Mouse (Mus musculus) heart, embryonic 15.5 days (tissue): Measurements from ENCODE around the gene Tenm2. TPM values are rescaled to one million over a fixed set of nuclear protein-coding genes. Genes with fewer than 3 reads are reported as not detected.

ENCODE experiments used
- ATAC-seq: fragments of 200-750 bp; cut with Nextera tagmentation; replicated peaks from 2 replicates; pipeline ENCODE4 v1.8.0; 2017; ENCODE audit warnings: low read depth, moderate TSS enrichment; ENCODE audit not compliant: insufficient number of reproducible peaks, insufficient read depth, low FRiP score
- H3K27ac ChIP-seq: fragments of 300-500 bp; sonication (generic); 2 replicates; pipeline ENCODE4 v1.5.1; 2015; ENCODE audit warnings: mild to moderate bottlenecking, inconsistent platforms
- H3K27me3 ChIP-seq: fragments of 300-500 bp; sonication (generic); 2 replicates; pipeline ENCODE4 v1.6.1; 2015; ENCODE audit warnings: inconsistent platforms
- H3K36me3 ChIP-seq: fragments of 300-500 bp; sonication (generic); 2 replicates; pipeline ENCODE4 v1.6.1; 2015; ENCODE audit warnings: mild to moderate bottlenecking, inconsistent platforms
- H3K4me1 ChIP-seq: fragments of 300-500 bp; sonication (generic); replicated peaks from 2 replicates; pipeline ENCODE4 v1.6.1; 2015; ENCODE audit warnings: inconsistent platforms
- H3K4me2 ChIP-seq: fragments of 300-500 bp; sonication (generic); 2 replicates; pipeline ENCODE4 v1.6.1; 2015; ENCODE audit warnings: inconsistent platforms, mild to moderate bottlenecking, moderate library complexity
- H3K4me3 ChIP-seq: fragments of 300-500 bp; sonication (generic); 2 replicates; pipeline ENCODE4 v1.5.1; 2015; ENCODE audit warnings: mild to moderate bottlenecking, inconsistent platforms
- H3K9ac ChIP-seq: fragments of 300-500 bp; sonication (generic); 2 replicates; pipeline ENCODE4 v1.6.1; 2015; ENCODE audit warnings: mild to moderate bottlenecking, inconsistent platforms
- H3K9me3 ChIP-seq: fragments of 300-500 bp; sonication (generic); replicated peaks from 2 replicates; pipeline ENCODE4 v1.6.1; 2016; ENCODE audit warnings: inconsistent platforms
- WGBS: fragments of 180-500 bp; shearing (Covaris S2); methylation state at CpG from one replicate; pipeline ENCODE4 v1.1.7; 2015; ENCODE audit warnings: mixed read lengths; 5-methylcytosine and 5-hydroxymethylcytosine counted together
- polyA plus RNA-seq: library from polyadenylated mRNA; unstranded; fragments of >200 nt; fragmentation: Nextera tagmentation; extraction: Ambion mirVana; gene quantifications from 2 replicates; pipeline ENCODE4 v1.2.1, GENCODE M21; 2015

Tenm2 gene
- polyA plus RNA-seq, 1 experiment from 2014 or later = 0.49 TPM

- Histone ChIP-seq H3K4me3 (no peak overlapping the region), H3K9ac (no peak overlapping the region), H3K27me3 (0 out of 2 replicates have a peak, but pooled peaks cover 6% of the 10 kb centered on the region), H3K4me2 (no peak overlapping the region), H3K27ac (no peak overlapping the region), H3K36me3 (no peaks in the 10 kb centered on the region), H3K4me1 (peaks cover 17% of the 10 kb centered on the region), H3K9me3 (no peaks in the 10 kb centered on the region)
- ATAC-seq = no peak
- WGBS = 81% methylated on average over 13 of the region's 13 CpGs
These were observed 1194.4 kb downstream of the Tenm2 start for GRCm38 (mm10) chr11:36041411-36041810.

- Histone ChIP-seq H3K27me3 (0 out of 2 replicates have a peak, but pooled peaks cover 6% of the 10 kb centered on the region), H3K27ac (no peak overlapping the region), H3K9ac (no peak overlapping the region), H3K4me2 (no peak overlapping the region), H3K9me3 (no peaks in the 10 kb centered on the region), H3K4me3 (no peak overlapping the region), H3K4me1 (peaks cover 23% of the 10 kb centered on the region), H3K36me3 (no peaks in the 10 kb centered on the region)
- ATAC-seq = no peak
- 61% methylated on average over 10 of the region's 10 CpGs for WGBS
These were observed 1195.1 kb downstream of the Tenm2 start for GRCm38 (mm10) chr11:36040508-36041233.

- no peaks in the 10 kb centered on the region for H3K36me3 ChIP-seq
- no peak for ATAC-seq
- no peak overlapping the region for H3K9ac ChIP-seq
- 0 out of 2 replicates have a peak, but pooled peaks cover 6% of the 10 kb centered on the region for H3K27me3 ChIP-seq
- no peak overlapping the region for H3K4me3 ChIP-seq
- H3K27ac ChIP-seq = no peak overlapping the region
- H3K9me3 ChIP-seq = no peaks in the 10 kb centered on the region
- peaks cover 22% of the 10 kb centered on the region for H3K4me1 ChIP-seq
- 87% methylated on average over 10 of the region's 10 CpGs for WGBS
- H3K4me2 ChIP-seq = no peak overlapping the region
These were observed 1195.9 kb downstream of the Tenm2 start for GRCm38 (mm10) chr11:36039825-36040224.

- Histone ChIP-seq H3K9me3 (no peaks in the 10 kb centered on the region), H3K4me1 (peaks cover 22% of the 10 kb centered on the region), H3K9ac (0 out of 2 replicates have a peak overlapping the region, but pooled peaks have one; percentile 21), H3K27me3 (0 out of 2 replicates have a peak, but pooled peaks cover 6% of the 10 kb centered on the region), H3K36me3 (no peaks in the 10 kb centered on the region), H3K4me2 (no peak overlapping the region), H3K4me3 (no peak overlapping the region), H3K27ac (no peak overlapping the region)
- no peak for ATAC-seq
- 35% methylated on average over 3 of the region's 3 CpGs for WGBS
These were observed 1197.4 kb downstream of the Tenm2 start for GRCm38 (mm10) chr11:36038386-36038785.

- Histone ChIP-seq H3K36me3 (no peaks in the 10 kb centered on the region), H3K4me1 (peaks cover 22% of the 10 kb centered on the region), H3K27ac (no peak overlapping the region), H3K27me3 (0 out of 2 replicates have a peak, but pooled peaks cover 6% of the 10 kb centered on the region), H3K4me3 (no peak overlapping the region), H3K4me2 (no peak overlapping the region), H3K9me3 (no peaks in the 10 kb centered on the region), H3K9ac (no peak overlapping the region)
- WGBS = 70% methylated on average over 4 of the region's 4 CpGs
- no peak for ATAC-seq
These were observed 1198.5 kb downstream of the Tenm2 start for GRCm38 (mm10) chr11:36037311-36037710.

- WGBS = 14% methylated on average over 7 of the region's 7 CpGs
- H3K36me3 ChIP-seq = no peaks in the 10 kb centered on the region
- H3K9me3 ChIP-seq = no peaks in the 10 kb centered on the region
- no peak overlapping the region for H3K9ac ChIP-seq
- H3K4me3 ChIP-seq = no peak overlapping the region
- 0 out of 2 replicates have a peak, but pooled peaks cover 6% of the 10 kb centered on the region for H3K27me3 ChIP-seq
- peaks cover 22% of the 10 kb centered on the region for H3K4me1 ChIP-seq
- H3K4me2 ChIP-seq = no peak overlapping the region
- H3K27ac ChIP-seq = peak overlapping the region; percentile 81
- ATAC-seq = peak; percentile 88
These were observed 1199.6 kb downstream of the Tenm2 start for GRCm38 (mm10) chr11:36036061-36036695.

- Histone ChIP-seq H3K27me3 (no peaks in the 10 kb centered on the region), H3K9me3 (no peaks in the 10 kb centered on the region), H3K36me3 (no peaks in the 10 kb centered on the region), H3K9ac (no peak overlapping the region), H3K27ac (no peak overlapping the region), H3K4me2 (no peak overlapping the region), H3K4me3 (no peak overlapping the region), H3K4me1 (peaks cover 10% of the 10 kb centered on the region)
- 51% methylated on average over 9 of the region's 9 CpGs for WGBS
- no peak for ATAC-seq
These were observed 1204.0 kb downstream of the Tenm2 start for GRCm38 (mm10) chr11:36031751-36032150.

- Histone ChIP-seq H3K27ac (no peak overlapping the region), H3K4me1 (no peaks in the 10 kb centered on the region), H3K4me3 (no peak overlapping the region), H3K9ac (no peak overlapping the region), H3K36me3 (no peaks in the 10 kb centered on the region), H3K9me3 (no peaks in the 10 kb centered on the region), H3K27me3 (no peaks in the 10 kb centered on the region), H3K4me2 (no peak overlapping the region)
- ATAC-seq = no peak
- 53% methylated on average over 3 of the region's 3 CpGs for WGBS
These were observed 1215.8 kb downstream of the Tenm2 start for GRCm38 (mm10) chr11:36020009-36020408.

- H3K36me3 ChIP-seq = no peaks in the 10 kb centered on the region
- H3K27ac ChIP-seq = no peak overlapping the region
- no peaks in the 10 kb centered on the region for H3K27me3 ChIP-seq
- no peak overlapping the region for H3K4me3 ChIP-seq
- no peaks in the 10 kb centered on the region for H3K9me3 ChIP-seq
- H3K4me1 ChIP-seq = no peaks in the 10 kb centered on the region
- 66% methylated on average over 4 of the region's 4 CpGs for whole genome bisulfite sequencing
- no peak for ATAC-seq
- no peak overlapping the region for H3K4me2 ChIP-seq
- no peak overlapping the region for H3K9ac ChIP-seq
These were observed 1222.6 kb downstream of the Tenm2 start for GRCm38 (mm10) chr11:36013179-36013578.

- Histone ChIP-seq H3K9ac (no peak overlapping the region), H3K4me3 (no peak overlapping the region), H3K4me1 (no peaks in the 10 kb centered on the region), H3K27me3 (no peaks in the 10 kb centered on the region), H3K9me3 (no peaks in the 10 kb centered on the region), H3K4me2 (no peak overlapping the region), H3K27ac (no peak overlapping the region), H3K36me3 (no peaks in the 10 kb centered on the region)
- WGBS = 73% methylated on average over 11 of the region's 11 CpGs
- no peak for ATAC-seq
These were observed 1226.2 kb downstream of the Tenm2 start for GRCm38 (mm10) chr11:36009281-36010208.

GRCm38 (mm10) chr11:36002900-36003299, 1232.9 kb downstream of the Tenm2 start:
- Histone ChIP-seq H3K36me3 (no peaks in the 10 kb centered on the region), H3K4me2 (no peak overlapping the region), H3K27me3 (peaks cover 27% of the 10 kb centered on the region; the same call in 1 of the 2 replicates), H3K27ac (no peak overlapping the region), H3K9ac (no peak overlapping the region), H3K9me3 (no peaks in the 10 kb centered on the region), H3K4me3 (no peak overlapping the region), H3K4me1 (peaks cover 8% of the 10 kb centered on the region)
- no peak for ATAC-seq
- 47% methylated on average over 4 of the region's 4 CpGs for WGBS
